10 mouse cellular contexts compared by ENCODE assay signal in the genomic region with DNA sequence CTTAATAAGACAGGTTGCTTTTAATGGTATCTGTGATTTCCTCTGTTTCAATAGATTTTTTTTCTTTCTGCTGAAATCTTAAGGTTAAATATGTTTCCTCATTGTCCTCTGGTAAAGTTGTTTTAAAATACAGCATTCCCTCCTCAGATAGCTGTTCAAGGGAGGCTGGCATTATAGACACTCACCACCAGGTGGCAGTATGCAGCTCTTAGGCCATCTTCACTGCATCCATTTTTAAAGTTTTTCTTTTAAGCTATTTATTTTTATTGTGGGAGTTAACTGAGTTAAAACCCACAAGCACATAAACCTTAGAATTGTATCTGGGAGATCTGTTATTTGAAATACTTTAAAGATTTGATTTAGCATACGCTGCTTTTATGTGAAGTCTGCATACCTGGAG. TPM values are rescaled to one million over a fixed set of nuclear protein-coding genes. Genes with fewer than 3 reads are reported as not detected.
A peak's percentile ranks its signal among the peaks of the same experiment; 100 is the strongest.
DNase-seq lines count a peak whose midpoint lies in the region; ATAC-seq and TF ChIP-seq lines count a peak whose summit lies in the region.
"Had no signal": no experiment of that assay in that cellular context is flagged by ENCODE, and none has a peak within 500 bp of the region (broad histone marks: within the 10 kb centered on the region; RNA-seq: fewer than 3 reads in every experiment).

No protein-coding gene starts in this region.

- no peak overlapping the region for H3K27ac ChIP-seq in hindbrain, embryonic 11.5 days (ENCODE audit: low read depth, low read length)
- no peak overlapping the region for H3K27ac ChIP-seq in hindbrain, embryonic 12.5 days
- H3K27ac ChIP-seq: limb, embryonic 13.5 days had no signal

- no peaks in the 10 kb centered on the region for H3K9me3 ChIP-seq in hindbrain, embryonic 11.5 days (ENCODE audit: control insufficient read depth, low read length)
- no peaks in the 10 kb centered on the region for H3K9me3 ChIP-seq in hindbrain, embryonic 12.5 days (replicated peaks)
- H3K9me3 ChIP-seq: limb, embryonic 13.5 days had no signal

- H3K9ac ChIP-seq in hindbrain, embryonic 11.5 days (ENCODE audit: low read depth, low read length) = no peak overlapping the region
- H3K9ac ChIP-seq in hindbrain, embryonic 12.5 days = no peak overlapping the region
- H3K9ac ChIP-seq: limb, embryonic 13.5 days had no signal

- peak; percentile 80; the same call in 1 of the 2 replicates for TF ChIP-seq CTCF in brain, embryonic 14.5 days (IDR thresholded peaks at IDR 0.05; ENCODE audit: borderline replicate concordance, extremely low read depth, insufficient read depth, insufficient read length)

- no peaks in the 10 kb centered on the region for H3K36me3 ChIP-seq in hindbrain, embryonic 11.5 days (ENCODE audit: control insufficient read depth, insufficient read depth, low read length)
- H3K36me3 ChIP-seq in hindbrain, embryonic 12.5 days = no peaks in the 10 kb centered on the region
- H3K36me3 ChIP-seq: limb, embryonic 13.5 days had no signal

- no peak overlapping the region for H3K4me2 ChIP-seq in hindbrain, embryonic 11.5 days (replicated peaks; ENCODE audit: low read depth, low read length)
- H3K4me2 ChIP-seq in hindbrain, embryonic 12.5 days (replicated peaks) = no peak overlapping the region
- H3K4me2 ChIP-seq: limb, embryonic 13.5 days had no signal

- H3K27me3 ChIP-seq in hindbrain, embryonic 11.5 days (ENCODE audit: control insufficient read depth, insufficient read depth, low read length) = no peaks in the 10 kb centered on the region
- no peaks in the 10 kb centered on the region for H3K27me3 ChIP-seq in hindbrain, embryonic 12.5 days
- H3K27me3 ChIP-seq: limb, embryonic 13.5 days had no signal

- peak; percentile 74 for DNase-seq in hindbrain, embryonic 11.5 days (ENCODE audit: low spot score)
- DNase-seq in urinary bladder, postnatal 14 days (ENCODE audit: low spot score) = peak; percentile 12
- DNase-seq in urinary bladder, adult 18-20 months (ENCODE audit: low spot score in 2 of 2) = no peak
- peak; percentile 70 for DNase-seq in brain, embryonic 14.5 days (ENCODE audit: low read depth)
- DNase-seq in gastrocnemius, postnatal 10 days = peak; percentile 26

- WGBS in hindbrain, embryonic 11.5 days = 81% methylated on average over 1 of the region's 1 CpGs
- whole genome bisulfite sequencing in hindbrain, embryonic 12.5 days = 83% methylated on average over 1 of the region's 1 CpGs

- no peak overlapping the region for H3K4me3 ChIP-seq in hindbrain, embryonic 11.5 days (ENCODE audit: low read depth, low read length)
- H3K4me3 ChIP-seq in hindbrain, embryonic 12.5 days = no peak overlapping the region
- H3K4me3 ChIP-seq: erythroblast, embryonic 14.5 days; limb, embryonic 13.5 days had no signal

- TF ChIP-seq POLR2A in brain, embryonic 14.5 days (IDR thresholded peaks at IDR 0.05; ENCODE audit: borderline replicate concordance, extremely low read depth, insufficient read depth, insufficient read length, poor library complexity, severe bottlenecking) = no peak

- no peak for ATAC-seq in hindbrain, embryonic 11.5 days (ENCODE audit: low FRiP score)
- no peak for ATAC-seq in hindbrain, embryonic 12.5 days (ENCODE audit: low FRiP score)
- peak; percentile 87 for ATAC-seq in megakaryocyte progenitor cell, adult 5-6 weeks (replicated peaks; ENCODE audit: poor library complexity)
- no peak for ATAC-seq in erythroid progenitor cell, adult 5-6 weeks (replicated peaks; ENCODE audit: low FRiP score, poor library complexity, severe bottlenecking)

- no peaks in the 10 kb centered on the region for H3K4me1 ChIP-seq in hindbrain, embryonic 11.5 days (replicated peaks; ENCODE audit: control insufficient read depth, insufficient read depth, low read length)
- H3K4me1 ChIP-seq in hindbrain, embryonic 12.5 days = no peaks in the 10 kb centered on the region
- H3K4me1 ChIP-seq: limb, embryonic 13.5 days had no signal

RNA-seq across cellular contexts. Expression of a gene that starts 7.1 kb away (rescaled TPM):
- polyA plus RNA-seq in hindbrain, embryonic 11.5 days (2014; fragmentation: Nextera tagmentation; extraction: Ambion mirVana) = 3.5 and 7.0 TPM in 2 replicates
- 9.6 TPM in 2 replicates for polyA plus RNA-seq in hindbrain, embryonic 12.5 days (2016; fragmentation: Nextera tagmentation; extraction: Ambion mirVana)
- 1.8 and 3.0 TPM in 2 replicates for polyA plus RNA-seq in brain, embryonic 14.5 days (2012; rRNA removed)
- total RNA-seq in gastrocnemius, postnatal 10 days (2021) = 10 to 100 TPM; 15.8 to 20.9 TPM
- 1.9 and 2.8 TPM in 2 replicates for total RNA-seq in megakaryocyte progenitor cell, adult 5-6 weeks (2015)
- total RNA-seq in megakaryocyte progenitor cell, adult 5-6 weeks (2017) = 0.42 and 1.0 TPM in 2 replicates
- total RNA-seq in erythroid progenitor cell, adult 5-6 weeks (2015; ENCODE audit: low replicate concordance) = 4.7 and 5.4 TPM in 2 replicates
- 1.3 and 5.3 TPM in 2 replicates for total RNA-seq in erythroid progenitor cell, adult 5-6 weeks (2017; ENCODE audit: low replicate concordance)
- polyA plus RNA-seq: erythroblast, embryonic 14.5 days had no signal

Comparison
In these comparisons a context has a peak if more than half of its experiments do, and no peak if none do; other contexts are left out.
1. DNase-seq: peak in hindbrain, embryonic 11.5 days (single experiment), urinary bladder, postnatal 14 days (single experiment), brain, embryonic 14.5 days (single experiment) and gastrocnemius, postnatal 10 days (single experiment); none in urinary bladder, adult 18-20 months (0 of 2).